8 mouse cellular contexts compared by ENCODE assay signal in the genomic region with DNA sequence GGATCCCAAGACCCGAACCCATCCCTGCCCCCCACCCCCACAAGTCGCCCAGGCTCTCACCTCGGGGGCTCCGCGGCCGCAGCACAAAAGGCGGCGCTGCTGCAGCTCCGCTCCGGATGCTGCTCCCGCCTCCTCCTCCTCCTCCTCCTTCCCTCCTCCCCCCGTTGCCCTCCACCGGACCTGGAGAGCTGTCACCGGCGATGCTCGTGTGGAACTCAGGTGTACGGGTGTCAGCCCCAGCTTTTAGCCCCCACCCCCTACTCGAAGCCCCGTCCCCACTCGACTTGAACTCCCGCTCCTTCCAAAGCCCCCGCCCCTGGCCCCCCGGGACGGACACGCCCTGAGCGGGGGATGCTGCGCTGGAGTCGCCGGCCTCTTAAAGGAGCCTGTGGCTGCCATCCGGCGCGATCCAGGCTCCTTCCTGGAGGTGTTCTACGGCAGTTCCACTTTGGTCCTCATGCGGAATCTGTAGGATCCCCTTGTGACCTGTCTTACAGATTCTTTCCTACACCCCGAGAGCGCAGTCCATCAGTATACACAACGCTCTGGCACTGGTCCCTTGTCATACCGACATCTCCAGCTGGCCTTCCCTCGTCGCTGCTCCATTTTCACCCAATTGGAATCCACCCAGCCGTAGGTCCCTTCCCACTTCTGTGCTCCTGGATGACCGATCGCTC. TPM values are rescaled to one million over a fixed set of nuclear protein-coding genes. Genes with fewer than 3 reads are reported as not detected.
DNase-seq lines count a peak whose midpoint lies in the region; ATAC-seq and TF ChIP-seq lines count a peak whose summit lies in the region.

A gene (minus strand): TSS at position 337 of the 677 bp plus-strand sequence.

- peak within 1 kb of the TSS; percentile 86 for H3K4me2 ChIP-seq in embryonic facial prominence, embryonic 12.5 days (replicated peaks)
- H3K4me2 ChIP-seq in midbrain, embryonic 13.5 days (replicated peaks), result peak within 1 kb of the TSS; percentile 79

- H3K9ac ChIP-seq in embryonic facial prominence, embryonic 12.5 days, result peak within 1 kb of the TSS; percentile 72
- peak within 1 kb of the TSS; percentile 87 for H3K9ac ChIP-seq in midbrain, embryonic 13.5 days (replicated peaks)

- TF ChIP-seq POLR2A in spleen, adult 2 months (IDR thresholded peaks at IDR 0.05; ENCODE audit: low read depth, low read length), result no peak

- H3K27ac ChIP-seq in embryonic facial prominence, embryonic 12.5 days, result peak within 1 kb of the TSS; percentile 99
- peak within 1 kb of the TSS; percentile 98 for H3K27ac ChIP-seq in limb, embryonic 10.5 days
- peak within 1 kb of the TSS; percentile 99 for H3K27ac ChIP-seq in midbrain, embryonic 13.5 days
- peak within 1 kb of the TSS; percentile 49 for H3K27ac ChIP-seq in spleen, adult 2 months (ENCODE audit: insufficient read depth, low read length)

- peaks cover 14% of the 10 kb centered on the region; the same call in 1 of the 2 replicates for H3K36me3 ChIP-seq in embryonic facial prominence, embryonic 12.5 days
- peaks cover 20% of the 10 kb centered on the region for H3K36me3 ChIP-seq in limb, embryonic 10.5 days
- peaks cover 14% of the 10 kb centered on the region for H3K36me3 ChIP-seq in midbrain, embryonic 13.5 days
- H3K36me3 ChIP-seq in spleen, adult 2 months (ENCODE audit: control insufficient read depth, insufficient read depth, low read length), result 0 out of 2 replicates have a peak, but pooled peaks cover 1% of the 10 kb centered on the region

- no peaks in the 10 kb centered on the region for H3K9me3 ChIP-seq in embryonic facial prominence, embryonic 12.5 days
- H3K9me3 ChIP-seq in limb, embryonic 10.5 days (replicated peaks), result no peaks in the 10 kb centered on the region
- no peaks in the 10 kb centered on the region for H3K9me3 ChIP-seq in midbrain, embryonic 13.5 days

- ATAC-seq in embryonic facial prominence, embryonic 12.5 days (ENCODE audit: insufficient number of reproducible peaks, insufficient read depth, low FRiP score, low TSS enrichment), result peak; percentile 11; the same call in 1 of the 2 replicates
- peak; percentile 10 for ATAC-seq in granulocyte monocyte progenitor cell, adult 5-6 weeks (replicated peaks; ENCODE audit: poor library complexity, severe bottlenecking)
- ATAC-seq in midbrain, embryonic 13.5 days, result peak; percentile 21

- H3K4me3 ChIP-seq in embryonic facial prominence, embryonic 12.5 days, result peak within 1 kb of the TSS; percentile 53
- peak within 1 kb of the TSS; percentile 74 for H3K4me3 ChIP-seq in limb, embryonic 10.5 days
- peak within 1 kb of the TSS; percentile 69 for H3K4me3 ChIP-seq in midbrain, embryonic 13.5 days (replicated peaks)
- H3K4me3 ChIP-seq in spleen, adult 2 months (ENCODE audit: extremely low read depth, insufficient read depth, insufficient read length), result peak within 1 kb of the TSS; percentile 74

- 1% methylated on average over 43 of the region's 43 CpGs for WGBS in embryonic facial prominence, embryonic 12.5 days
- under 1% methylated on average over 43 of the region's 43 CpGs for WGBS in limb, embryonic 10.5 days
- 0% methylated on average over 43 of the region's 43 CpGs for WGBS in midbrain, embryonic 13.5 days
- WGBS in spleen, adult 2 months, result under 1% methylated on average over 42 of the region's 43 CpGs

- H3K4me1 ChIP-seq in embryonic facial prominence, embryonic 12.5 days, result peaks cover 35% of the 10 kb centered on the region
- peaks cover 50% of the 10 kb centered on the region for H3K4me1 ChIP-seq in limb, embryonic 10.5 days
- H3K4me1 ChIP-seq in midbrain, embryonic 13.5 days (replicated peaks), result peaks cover 63% of the 10 kb centered on the region
- H3K4me1 ChIP-seq in spleen, adult 2 months (ENCODE audit: control insufficient read depth, insufficient read depth, insufficient read length), result peaks cover 2% of the 10 kb centered on the region; the same call in 1 of the 2 replicates

- H3K27me3 ChIP-seq in embryonic facial prominence, embryonic 12.5 days, result no peaks in the 10 kb centered on the region
- no peaks in the 10 kb centered on the region for H3K27me3 ChIP-seq in limb, embryonic 10.5 days (ENCODE audit: low read depth, poor library complexity, severe bottlenecking)
- H3K27me3 ChIP-seq in midbrain, embryonic 13.5 days, result no peaks in the 10 kb centered on the region
- no peaks in the 10 kb centered on the region for H3K27me3 ChIP-seq in spleen, adult 2 months (ENCODE audit: control insufficient read depth, insufficient read depth, low read length)

- no peak for TF ChIP-seq CTCF in spleen, adult 2 months (IDR thresholded peaks at IDR 0.05; ENCODE audit: extremely low read depth, insufficient read depth, insufficient read length, insufficient replicate concordance)

- DNase-seq in 3134 (ENCODE audit: extremely low read depth, insufficient read length, low spot score), result peak; percentile 85
- peak; percentile 80 for DNase-seq in adrenal gland, postnatal 10 days
- DNase-seq in kidney, adult 11 months, result peak; percentile 73
- DNase-seq in limb, embryonic 10.5 days (ENCODE audit: low spot score), result peak; percentile 86
- peak in 1 of 2 experiments; percentile 39 for DNase-seq in spleen, adult 2 months (ENCODE audit: low read depth in 1 of 2, low spot score in 2 of 2)

RNA-seq across cellular contexts. Expression of the gene that starts here (rescaled TPM):
- total RNA-seq in adrenal gland, postnatal 10 days (2021), result 10 to 100 TPM in 1 of 2 experiments, 1 to 10 TPM in 1; 7.7 to 11.2 TPM
- 27.9 and 33.8 TPM in 2 replicates for polyA plus RNA-seq in embryonic facial prominence, embryonic 12.5 days (2016; fragmentation: Nextera tagmentation; extraction: Ambion mirVana)
- 0.38 TPM in 1 of 2 replicates, not detected in the other for total RNA-seq in granulocyte monocyte progenitor cell, adult 5-6 weeks (2014; fragmentation: Nextera tagmentation)
- total RNA-seq in granulocyte monocyte progenitor cell, adult 5-6 weeks (2017), result 0.26 and 0.60 TPM in 2 replicates
- 23.8 and 27.7 TPM in 2 replicates for polyA plus RNA-seq in limb, embryonic 10.5 days (2016; fragmentation: Nextera tagmentation; extraction: Ambion mirVana)
- polyA plus RNA-seq in midbrain, embryonic 13.5 days (2015; fragmentation: Nextera tagmentation; extraction: Ambion mirVana), result 47.9 and 53.9 TPM in 2 replicates
- 2.1 TPM in 2 replicates for polyA plus RNA-seq in spleen, adult 2 months (2012; rRNA removed)

Comparison
In these comparisons a context has a peak if more than half of its experiments do, and no peak if none do; other contexts are left out.
1. RNA of the gene that starts here (total RNA-seq): 7.7 to 11.2 TPM in adrenal gland, postnatal 10 days; 0.26 to 0.60 TPM in granulocyte monocyte progenitor cell, adult 5-6 weeks; every median in the first group is over 4 times any median in the second.
2. Peak in ATAC-seq in granulocyte monocyte progenitor cell, adult 5-6 weeks; RNA of the gene not detected or under 1 TPM.
3. H3K27ac ChIP-seq: peak in every context shown above with its lines; median percentile 99 in embryonic facial prominence, embryonic 12.5 days; 99 in midbrain, embryonic 13.5 days; 98 in limb, embryonic 10.5 days; 49 in spleen, adult 2 months.
4. Peak in every context shown above with its lines, with median percentiles within 50 percentile points of each other: ATAC-seq and H3K4me3 ChIP-seq.